Mouse (Mus musculus) C2C12 (cell line): ENCODE data around the gene Tmem186.

Experiments used
- CEBPB ChIP-seq: IDR thresholded peaks from one replicate; pipeline ENCODE4 v1.6.1; 2011; ENCODE audit warnings: low read depth, mild to moderate bottlenecking, control low read depth, moderate library complexity
- CTCF ChIP-seq: IDR thresholded peaks from one replicate; pipeline ENCODE4 v1.5.1; 2011; ENCODE audit not compliant: control insufficient read depth, insufficient read depth, insufficient read length
- FOSL1 ChIP-seq: IDR thresholded peaks from one replicate; pipeline ENCODE4 v1.8.0; 2011; ENCODE audit warnings: mild to moderate bottlenecking, low read length; ENCODE audit not compliant: poor library complexity, insufficient read depth, severe bottlenecking
- MAX ChIP-seq: IDR thresholded peaks from one replicate; pipeline ENCODE4 v1.6.1; 2011; ENCODE audit warnings: mild to moderate bottlenecking, control low read depth
- MYOD1 ChIP-seq: IDR thresholded peaks from one replicate; pipeline ENCODE4 v1.6.1; 2011; ENCODE audit warnings: low read depth; ENCODE audit not compliant: control insufficient read depth, insufficient read length
- MYOG ChIP-seq: IDR thresholded peaks from one replicate; pipeline ENCODE4 v1.6.1; 2011; ENCODE audit not compliant: control insufficient read depth, insufficient read length; ENCODE audit errors: extremely low read depth
- USF1 ChIP-seq: IDR thresholded peaks from one replicate; pipeline ENCODE4 v1.6.1; 2011; ENCODE audit warnings: low read depth, mild to moderate bottlenecking, control low read depth, moderate library complexity

GRCm38 (mm10) chr16:8666452-8666851, 28.9 kb upstream of the Tmem186 start:
- TF ChIP-seq CTCF = no peak
- TF ChIP-seq MAX = no peak
- TF ChIP-seq USF1 = no peak
- TF ChIP-seq MYOD1 = no peak
- no peak for TF ChIP-seq CEBPB
- TF ChIP-seq FOSL1 = no peak
- TF ChIP-seq MYOG = no peak
